Comparison of ENCODE assay signal across 15 mouse cellular contexts in genomic region chr7:141892151-141892550, GRCm38 (mm10). TPM values are rescaled to one million over a fixed set of nuclear protein-coding genes. Genes with fewer than 3 reads are reported as not detected.
"Had no signal": no experiment of that assay in that cellular context is flagged by ENCODE, and none has a peak within 500 bp of the region (broad histone marks: within the 10 kb centered on the region; RNA-seq: fewer than 3 reads in every experiment).

No protein-coding gene starts in this region.

- H3K27me3 ChIP-seq: limb, embryonic 13.5 days; midbrain, embryonic 12.5 days had no signal

- H3K4me3 ChIP-seq: layer of hippocampus, adult 2 months; limb, embryonic 13.5 days; midbrain, embryonic 12.5 days had no signal

- H3K4me2 ChIP-seq: limb, embryonic 13.5 days; liver, embryonic 11.5 days; lung, embryonic 14.5 days; midbrain, embryonic 12.5 days had no signal

- DNase-seq: kidney, postnatal 10 days; kidney, postnatal 4 days; left cerebral cortex, postnatal 4 days; lung, embryonic 14.5 days; right cerebral cortex, postnatal 14 days; thymus, postnatal 36 days had no signal

- H3K9me3 ChIP-seq: limb, embryonic 13.5 days; midbrain, embryonic 12.5 days had no signal

- H3K4me1 ChIP-seq: limb, embryonic 13.5 days; midbrain, embryonic 12.5 days had no signal

- H3K9ac ChIP-seq: limb, embryonic 13.5 days; lung, embryonic 14.5 days; midbrain, embryonic 12.5 days had no signal

- H3K27ac ChIP-seq: layer of hippocampus, adult 2 months; limb, embryonic 13.5 days; midbrain, embryonic 12.5 days had no signal

RNA-seq across cellular contexts. Expression of gene Muc5b, which starts 53.3 kb away (rescaled TPM):
- total RNA-seq: layer of hippocampus, adult 2 months; layer of hippocampus, postnatal 14 days; left cerebral cortex, adult 18-20 months; left cerebral cortex, postnatal 10 days; left cerebral cortex, postnatal 4 days; megakaryocyte-erythroid progenitor cell, adult 5-6 weeks had no signal
- polyA plus RNA-seq: liver, embryonic 11.5 days; liver, embryonic 16.5 days had no signal
